Mouse (Mus musculus): ENCODE data around the gene Gnl2. TPM values are rescaled to one million over a fixed set of nuclear protein-coding genes. Genes with fewer than 3 reads are reported as not detected.

Gnl2 gene
- polyA plus RNA-seq (2012; rRNA removed): 9.2 and 12.6 TPM in 2 replicates

- WGBS: 55% methylated on average over 10 of the region's 10 CpGs
- DNase-seq (ENCODE audit: low read depth, low spot score): no peak
Measured at GRCm38 (mm10) chr4:125015806-125016635, at the start of gene Gnl2. Gnl2 (plus strand) TSS chr4:125016585.

GRCm38 (mm10) chr4:124968711-124969110 lies 47.7 kb upstream of the Gnl2 start:
- WGBS: 66% methylated on average over 6 of the region's 6 CpGs
- DNase-seq (ENCODE audit: low read depth, low spot score): no peak

- WGBS: 81% methylated on average over 7 of the region's 7 CpGs
- DNase-seq (ENCODE audit: low read depth, low spot score): no peak
Measured at GRCm38 (mm10) chr4:124969219-124969848, 47.1 kb upstream of the Gnl2 start.

- WGBS: 67% methylated on average over 11 of the region's 11 CpGs
- DNase-seq (ENCODE audit: low read depth, low spot score): no peak
Measured at GRCm38 (mm10) chr4:124970194-124970593, 46.2 kb upstream of the Gnl2 start.

GRCm38 (mm10) chr4:124970677-124971076 lies 45.7 kb upstream of the Gnl2 start:
- WGBS: 33% methylated on average over 5 of the region's 5 CpGs
- no peak for DNase-seq (ENCODE audit: low read depth, low spot score)

- WGBS: 32% methylated on average over 8 of the region's 8 CpGs
- no peak for DNase-seq (ENCODE audit: low read depth, low spot score)
Measured at GRCm38 (mm10) chr4:124971094-124971493, 45.3 kb upstream of the Gnl2 start.

- 60% methylated on average over 9 of the region's 9 CpGs for WGBS
Measured at GRCm38 (mm10) chr4:124972316-124972715, 44.1 kb upstream of the Gnl2 start.

GRCm38 (mm10) chr4:124973296-124973695 lies 43.1 kb upstream of the Gnl2 start:
- 70% methylated on average over 2 of the region's 2 CpGs for WGBS
- no peak for DNase-seq (ENCODE audit: low read depth, low spot score)

More at GRCm38 (mm10) chr4:124972316-124972715, 44.1 kb upstream of the Gnl2 start:
- no peak for DNase-seq (ENCODE audit: low read depth, low spot score)

GRCm38 (mm10) chr4:124978201-124978600 lies 38.2 kb upstream of the Gnl2 start:
- DNase-seq (ENCODE audit: low read depth, low spot score): no peak
- 13% methylated on average over 5 of the region's 5 CpGs for WGBS

GRCm38 (mm10) chr4:124983893-124984526 lies 32.4 kb upstream of the Gnl2 start:
- WGBS: 13% methylated on average over 9 of the region's 9 CpGs
- DNase-seq (ENCODE audit: low read depth, low spot score): no peak

- 10% methylated on average over 18 of the region's 18 CpGs for WGBS
- no peak for DNase-seq (ENCODE audit: low read depth, low spot score)
Measured at GRCm38 (mm10) chr4:124984871-124985670, 31.3 kb upstream of the Gnl2 start.

- no peak for DNase-seq (ENCODE audit: low read depth, low spot score)
- WGBS: 2% methylated on average over 61 of the region's 62 CpGs
Measured at GRCm38 (mm10) chr4:124985671-124986602, 30.4 kb upstream of the Gnl2 start, which contains the start of gene Rspo1. Rspo1 (plus strand) TSS chr4:124986430.

- no peak for DNase-seq (ENCODE audit: low read depth, low spot score)
- WGBS: 6% methylated on average over 50 of the region's 51 CpGs
Measured at GRCm38 (mm10) chr4:124986739-124987710, 29.4 kb upstream of the Gnl2 start.

GRCm38 (mm10) chr4:124987711-124988097 lies 28.7 kb upstream of the Gnl2 start:
- 13% methylated on average over 10 of the region's 10 CpGs for WGBS
- DNase-seq (ENCODE audit: low read depth, low spot score): no peak

GRCm38 (mm10) chr4:124988382-124988781 lies 28.0 kb upstream of the Gnl2 start:
- WGBS: 25% methylated on average over 9 of the region's 9 CpGs
- no peak for DNase-seq (ENCODE audit: low read depth, low spot score)

- WGBS: 10% methylated on average over 20 of the region's 20 CpGs
- no peak for DNase-seq (ENCODE audit: low read depth, low spot score)
Measured at GRCm38 (mm10) chr4:124989787-124990253, 26.6 kb upstream of the Gnl2 start.

GRCm38 (mm10) chr4:124990325-124990724 lies 26.1 kb upstream of the Gnl2 start:
- no peak for DNase-seq (ENCODE audit: low read depth, low spot score)
- WGBS: 14% methylated on average over 7 of the region's 7 CpGs
